In genomic region chr1:106192864-106193470, GRCm38 (mm10) we compare ENCODE assay signal across 20 mouse cellular contexts. TPM values are rescaled to one million over a fixed set of nuclear protein-coding genes. Genes with fewer than 3 reads are reported as not detected.
DNase-seq lines count a peak whose midpoint lies in the region; ATAC-seq lines count a peak whose summit lies in the region.
"Had no signal": no experiment of that assay in that cellular context is flagged by ENCODE, and none has a peak within 500 bp of the region (broad histone marks: within the 10 kb centered on the region; RNA-seq: fewer than 3 reads in every experiment).

No protein-coding gene starts in this region.

- no peak overlapping the region for H3K27ac ChIP-seq in forebrain, embryonic 11.5 days (ENCODE audit: low read depth, low read length)
- no peak overlapping the region for H3K27ac ChIP-seq in forebrain, embryonic 12.5 days
- H3K27ac ChIP-seq in heart, embryonic 14.5 days (replicated peaks in 1 of 2; ENCODE audit: control insufficient read depth in 1 of 2, insufficient read depth in 1 of 2, low read depth in 2 of 2, low read length in 2 of 2), result no peak overlapping the region
- 0 out of 2 replicates have a peak overlapping the region, but pooled peaks have one; percentile 20 for H3K27ac ChIP-seq in neural tube, embryonic 11.5 days (ENCODE audit: low read depth, low read length)
- H3K27ac ChIP-seq: hindbrain, embryonic 12.5 days; kidney, embryonic 15.5 days; liver, embryonic 15.5 days; lung, embryonic 15.5 days had no signal

- peak overlapping the region; percentile 6; the same call in 1 of the 2 replicates for H3K9ac ChIP-seq in forebrain, embryonic 11.5 days (ENCODE audit: low read length)
- H3K9ac ChIP-seq in forebrain, embryonic 12.5 days, result no peak overlapping the region
- peak overlapping the region; percentile 26; the same call in 1 of the 2 replicates for H3K9ac ChIP-seq in heart, embryonic 14.5 days (ENCODE audit: low read length)
- no peak overlapping the region for H3K9ac ChIP-seq in neural tube, embryonic 11.5 days (ENCODE audit: low read length)
- H3K9ac ChIP-seq: hindbrain, embryonic 12.5 days; kidney, embryonic 15.5 days; liver, embryonic 15.5 days; lung, embryonic 15.5 days had no signal

- no peaks in the 10 kb centered on the region for H3K27me3 ChIP-seq in forebrain, embryonic 11.5 days (ENCODE audit: control insufficient read depth, insufficient read depth, low read length)
- no peaks in the 10 kb centered on the region for H3K27me3 ChIP-seq in forebrain, embryonic 12.5 days
- H3K27me3 ChIP-seq in heart, embryonic 14.5 days (ENCODE audit: control insufficient read depth, insufficient read depth, low read length), result no peaks in the 10 kb centered on the region
- H3K27me3 ChIP-seq in neural tube, embryonic 11.5 days (ENCODE audit: control insufficient read depth, insufficient read depth, low read length), result no peaks in the 10 kb centered on the region
- H3K27me3 ChIP-seq: hindbrain, embryonic 12.5 days; kidney, embryonic 15.5 days; liver, embryonic 15.5 days; lung, embryonic 15.5 days; megakaryocyte, embryonic 14.5 days had no signal

- H3K4me2 ChIP-seq in forebrain, embryonic 11.5 days (ENCODE audit: low read depth, low read length, severe bottlenecking), result no peak overlapping the region
- no peak overlapping the region for H3K4me2 ChIP-seq in forebrain, embryonic 12.5 days
- no peak overlapping the region for H3K4me2 ChIP-seq in heart, embryonic 14.5 days (ENCODE audit: low read length)
- H3K4me2 ChIP-seq in neural tube, embryonic 11.5 days (ENCODE audit: low read depth), result no peak overlapping the region
- H3K4me2 ChIP-seq: hindbrain, embryonic 12.5 days; kidney, embryonic 15.5 days; liver, embryonic 15.5 days; lung, embryonic 15.5 days had no signal

- no peaks in the 10 kb centered on the region for H3K9me3 ChIP-seq in forebrain, embryonic 11.5 days (ENCODE audit: control insufficient read depth, low read length)
- H3K9me3 ChIP-seq in forebrain, embryonic 12.5 days, result no peaks in the 10 kb centered on the region
- no peaks in the 10 kb centered on the region for H3K9me3 ChIP-seq in heart, embryonic 14.5 days (ENCODE audit: control insufficient read depth, low read length)
- H3K9me3 ChIP-seq in neural tube, embryonic 11.5 days (ENCODE audit: control insufficient read depth, low read length), result no peaks in the 10 kb centered on the region
- H3K9me3 ChIP-seq: hindbrain, embryonic 12.5 days; kidney, embryonic 15.5 days; liver, embryonic 15.5 days; lung, embryonic 15.5 days; megakaryocyte, embryonic 14.5 days had no signal

- ATAC-seq in forebrain, embryonic 11.5 days (replicated peaks; ENCODE audit: low FRiP score), result no peak
- ATAC-seq in forebrain, embryonic 12.5 days (ENCODE audit: low FRiP score), result no peak
- no peak for ATAC-seq in heart, embryonic 14.5 days (ENCODE audit: insufficient number of reproducible peaks, insufficient read depth, low FRiP score, low read depth)
- no peak; the same call in 1 of the 2 replicates for ATAC-seq in neural tube, embryonic 11.5 days (ENCODE audit: insufficient read depth, low FRiP score, low TSS enrichment)
- ATAC-seq: forebrain, embryonic 16.5 days had no signal

- H3K36me3 ChIP-seq in forebrain, embryonic 11.5 days (ENCODE audit: control insufficient read depth, insufficient read depth, low read length), result no peaks in the 10 kb centered on the region
- no peaks in the 10 kb centered on the region for H3K36me3 ChIP-seq in forebrain, embryonic 12.5 days (replicated peaks)
- no peaks in the 10 kb centered on the region for H3K36me3 ChIP-seq in heart, embryonic 14.5 days (ENCODE audit: control insufficient read depth, insufficient read depth, low read length)
- H3K36me3 ChIP-seq in neural tube, embryonic 11.5 days (ENCODE audit: control insufficient read depth, insufficient read depth, low read length), result no peaks in the 10 kb centered on the region
- H3K36me3 ChIP-seq: hindbrain, embryonic 12.5 days; liver, embryonic 15.5 days; lung, embryonic 15.5 days had no signal

- peaks cover 6% of the 10 kb centered on the region; the same call in 1 of the 2 replicates for H3K4me1 ChIP-seq in forebrain, embryonic 11.5 days (replicated peaks; ENCODE audit: control insufficient read depth, insufficient read depth, low read length)
- H3K4me1 ChIP-seq in forebrain, embryonic 12.5 days, result peaks cover 29% of the 10 kb centered on the region
- peaks cover 19 to 36% of the 10 kb centered on the region in 2 experiments for H3K4me1 ChIP-seq in heart, embryonic 14.5 days (ENCODE audit: control insufficient read depth in 2 of 2, insufficient read depth in 2 of 2, low read length in 2 of 2)
- peaks cover 15% of the 10 kb centered on the region for H3K4me1 ChIP-seq in neural tube, embryonic 11.5 days (ENCODE audit: control insufficient read depth, insufficient read depth, low read length)
- H3K4me1 ChIP-seq: liver, embryonic 15.5 days had no signal

- no peak for DNase-seq in forebrain, embryonic 11.5 days (ENCODE audit: low spot score)
- no peak for DNase-seq in heart, adult 18-20 months
- DNase-seq in neural tube, embryonic 11.5 days (ENCODE audit: low spot score), result no peak
- DNase-seq in neural tube, embryonic 10.5 days (ENCODE audit: extremely low spot score, low spot score), result no peak
- no peak for DNase-seq in frontal cortex, postnatal 25 days (ENCODE audit: low spot score in 2 of 2)
- DNase-seq in right cerebral cortex, postnatal 10 days (ENCODE audit: low spot score in 2 of 2), result no peak
- DNase-seq: adrenal gland, postnatal 25 days; cerebellum, adult 8-10 months; cerebellum, postnatal 36 days; gastrocnemius, postnatal 25 days; lung, postnatal 36 days; midbrain, embryonic 14.5 days had no signal

- no peak overlapping the region for H3K4me3 ChIP-seq in forebrain, embryonic 11.5 days (ENCODE audit: low read depth, low read length)
- H3K4me3 ChIP-seq in forebrain, embryonic 12.5 days (replicated peaks), result no peak overlapping the region
- H3K4me3 ChIP-seq in heart, embryonic 14.5 days (ENCODE audit: control insufficient read depth in 1 of 2, insufficient read depth in 1 of 2, low read depth in 1 of 2, low read length in 2 of 2), result no peak overlapping the region
- no peak overlapping the region for H3K4me3 ChIP-seq in neural tube, embryonic 11.5 days (ENCODE audit: low read depth, low read length)
- H3K4me3 ChIP-seq: hindbrain, embryonic 12.5 days; kidney, embryonic 15.5 days; liver, embryonic 15.5 days; lung, embryonic 15.5 days; megakaryocyte, embryonic 14.5 days had no signal

- 65% methylated on average over 8 of the region's 8 CpGs for WGBS in forebrain, embryonic 11.5 days
- WGBS in forebrain, embryonic 12.5 days, result 59% methylated on average over 8 of the region's 8 CpGs
- WGBS in heart, embryonic 14.5 days, result 51% methylated on average over 8 of the region's 8 CpGs
- WGBS in neural tube, embryonic 11.5 days, result 43% methylated on average over 8 of the region's 8 CpGs

RNA-seq across cellular contexts. Expression of gene Phlpp1, which starts 21.4 kb away (rescaled TPM):
- 9.7 and 11.5 TPM in 2 replicates for polyA plus RNA-seq in forebrain, embryonic 11.5 days (2014; fragmentation: Nextera tagmentation; extraction: Ambion mirVana)
- polyA plus RNA-seq in forebrain, embryonic 12.5 days (2016; fragmentation: Nextera tagmentation; extraction: Ambion mirVana), result 9.4 and 10.3 TPM in 2 replicates
- 6.2 and 6.7 TPM in 2 replicates for polyA plus RNA-seq in heart, embryonic 14.5 days (2014; fragmentation: Nextera tagmentation; extraction: Ambion mirVana)
- 10 to 100 TPM; 16.3 to 19.1 TPM for total RNA-seq in heart, adult 18-20 months (2021)
- 6.5 and 6.6 TPM in 2 replicates for polyA plus RNA-seq in neural tube, embryonic 11.5 days (2014; fragmentation: Nextera tagmentation; extraction: Ambion mirVana)

Comparison
In these comparisons a context has a peak if more than half of its experiments do, and no peak if none do; other contexts are left out.
1. H3K9ac ChIP-seq: peak in forebrain, embryonic 11.5 days (single experiment) and heart, embryonic 14.5 days (single experiment); none in forebrain, embryonic 12.5 days (single experiment) and neural tube, embryonic 11.5 days (single experiment).